Mouse (Mus musculus): ENCODE data around the gene Camta1.

The Camta1 gene

GRCm38 (mm10) chr4:151179639-151180038, 682.0 kb downstream of the Camta1 start:
- no peak for DNase-seq

- DNase-seq = peak; percentile 28
Observed at GRCm38 (mm10) chr4:151178970-151179378, 682.7 kb downstream of the Camta1 start.

- no peak for DNase-seq
Observed at GRCm38 (mm10) chr4:151172526-151172925, 689.1 kb downstream of the Camta1 start.

- no peak for DNase-seq
Observed at GRCm38 (mm10) chr4:151171117-151171516, 690.6 kb downstream of the Camta1 start.

- DNase-seq = peak; percentile 44
Observed at GRCm38 (mm10) chr4:151170658-151171057, 691.0 kb downstream of the Camta1 start.

GRCm38 (mm10) chr4:151166969-151167368, 694.7 kb downstream of the Camta1 start:
- no peak for DNase-seq

- peak; percentile 88 for DNase-seq
Observed at GRCm38 (mm10) chr4:151165539-151165938, 696.1 kb downstream of the Camta1 start.

GRCm38 (mm10) chr4:151164309-151164708, 697.4 kb downstream of the Camta1 start:
- DNase-seq = no peak

GRCm38 (mm10) chr4:151161869-151162268, 699.8 kb downstream of the Camta1 start:
- peak; percentile 48 for DNase-seq

GRCm38 (mm10) chr4:151160932-151161331, 700.7 kb downstream of the Camta1 start:
- DNase-seq = no peak

- DNase-seq = no peak
Observed at GRCm38 (mm10) chr4:151160476-151160875, 701.2 kb downstream of the Camta1 start.

GRCm38 (mm10) chr4:151158250-151158649, 703.4 kb downstream of the Camta1 start:
- no peak for DNase-seq

GRCm38 (mm10) chr4:151156904-151157303, 704.8 kb downstream of the Camta1 start:
- peak; percentile 92 for DNase-seq

GRCm38 (mm10) chr4:151155587-151155986, 706.1 kb downstream of the Camta1 start:
- no peak for DNase-seq

- DNase-seq = no peak
Observed at GRCm38 (mm10) chr4:151154306-151154705, 707.4 kb downstream of the Camta1 start.

- DNase-seq = no peak
Observed at GRCm38 (mm10) chr4:151152010-151152409, 709.7 kb downstream of the Camta1 start.

GRCm38 (mm10) chr4:151150842-151151241, 710.8 kb downstream of the Camta1 start:
- DNase-seq = no peak

GRCm38 (mm10) chr4:151150115-151150514, 711.6 kb downstream of the Camta1 start:
- DNase-seq = no peak

- no peak for DNase-seq
Observed at GRCm38 (mm10) chr4:151147541-151147940, 714.1 kb downstream of the Camta1 start.

GRCm38 (mm10) chr4:151144121-151144520, 717.6 kb downstream of the Camta1 start:
- DNase-seq = no peak

GRCm38 (mm10) chr4:151141196-151141880, 720.3 kb downstream of the Camta1 start:
- DNase-seq = peak; percentile 98

GRCm38 (mm10) chr4:151140368-151140982, 721.2 kb downstream of the Camta1 start:
- DNase-seq = peak; percentile 27

- peak; percentile 87 for DNase-seq
Observed at GRCm38 (mm10) chr4:151139053-151139840, 722.4 kb downstream of the Camta1 start.

- DNase-seq = no peak
Observed at GRCm38 (mm10) chr4:151138586-151138985, 723.1 kb downstream of the Camta1 start.
